Mouse (Mus musculus) lung, embryonic 15.5 days (tissue): ENCODE results near the gene Eif2s1. TPM values are rescaled to one million over a fixed set of nuclear protein-coding genes. Genes with fewer than 3 reads are reported as not detected.

Experiments
- ATAC-seq: fragments of 200-750 bp; cut with Nextera tagmentation; 2 replicates; pipeline ENCODE4 v1.8.0; 2017; ENCODE audit warnings: moderate number of reproducible peaks, borderline replicate concordance; ENCODE audit not compliant: low FRiP score, low TSS enrichment; ENCODE audit errors: extremely low read depth
- H3K27ac ChIP-seq: fragments of 300-500 bp; sonication (generic); 2 replicates; pipeline ENCODE4 v1.5.1; 2015; ENCODE audit warnings: moderate library complexity, mild to moderate bottlenecking, inconsistent platforms
- H3K27me3 ChIP-seq: fragments of 300-500 bp; sonication (generic); 2 replicates; pipeline ENCODE4 v1.6.1; 2015; ENCODE audit warnings: inconsistent platforms
- H3K36me3 ChIP-seq: fragments of 300-500 bp; sonication (generic); 2 replicates; pipeline ENCODE4 v1.6.1; 2015; ENCODE audit warnings: inconsistent platforms
- H3K4me1 ChIP-seq: fragments of 300-500 bp; sonication (generic); 2 replicates; pipeline ENCODE4 v1.6.1; 2015; ENCODE audit warnings: inconsistent platforms
- H3K4me2 ChIP-seq: fragments of 300-500 bp; sonication (generic); 2 replicates; pipeline ENCODE4 v1.6.1; 2015; ENCODE audit warnings: inconsistent platforms, mild to moderate bottlenecking, moderate library complexity
- H3K4me3 ChIP-seq: fragments of 300-500 bp; sonication (generic); 2 replicates; pipeline ENCODE4 v1.5.1; 2015; ENCODE audit warnings: mild to moderate bottlenecking, inconsistent platforms
- H3K9ac ChIP-seq: fragments of 300-500 bp; sonication (generic); 2 replicates; pipeline ENCODE4 v1.6.1; 2015; ENCODE audit warnings: inconsistent platforms
- H3K9me3 ChIP-seq: fragments of 300-500 bp; sonication (generic); 2 replicates; pipeline ENCODE4 v1.6.1; 2016; ENCODE audit warnings: inconsistent platforms
- WGBS: fragments of 180-500 bp; shearing (Covaris S2); methylation state at CpG from one replicate; pipeline ENCODE4 v1.1.7; 2015; 5-methylcytosine and 5-hydroxymethylcytosine counted together
- polyA plus RNA-seq: library from polyadenylated mRNA; unstranded; fragments of >200 nt; fragmentation: Nextera tagmentation; extraction: Ambion mirVana; gene quantifications from 2 replicates; pipeline ENCODE4 v1.2.1, GENCODE M21; 2015

The Eif2s1 gene
- polyA plus RNA-seq, 1 experiment from 2014 or later: 219 TPM

DNA sequence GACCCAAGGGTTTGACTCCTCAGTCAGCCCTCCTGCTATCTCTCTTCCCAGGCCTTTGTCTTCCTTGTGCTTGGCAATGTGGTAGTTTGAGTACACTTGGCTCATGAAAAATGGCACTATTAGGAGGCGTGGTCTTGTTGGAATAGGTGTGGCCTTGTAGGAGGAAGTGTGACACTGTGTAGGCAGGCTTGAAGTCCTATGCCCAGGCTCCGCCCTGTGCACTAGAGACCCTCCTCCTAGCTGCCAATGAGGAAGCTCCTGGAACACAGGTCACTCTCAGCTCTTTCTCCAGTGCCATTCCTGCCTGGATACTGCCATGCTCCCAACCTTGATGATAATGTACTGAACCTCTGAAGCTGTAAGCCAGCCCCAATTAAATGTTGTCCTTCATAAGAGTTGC lies 29.5 kb downstream of the Eif2s1 start:
- Histone ChIP-seq H3K27ac (no peak overlapping the region), H3K9ac (no peak overlapping the region), H3K9me3 (no peaks in the 10 kb centered on the region), H3K4me1 (0 out of 2 replicates have a peak, but pooled peaks cover 3% of the 10 kb centered on the region), H3K4me2 (no peak overlapping the region), H3K27me3 (no peaks in the 10 kb centered on the region), H3K36me3 (peaks cover 8% of the 10 kb centered on the region; the same call in 1 of the 2 replicates), H3K4me3 (no peak overlapping the region)
- ATAC-seq: no peak
- WGBS: 80% methylated on average over 2 of the region's 2 CpGs

DNA sequence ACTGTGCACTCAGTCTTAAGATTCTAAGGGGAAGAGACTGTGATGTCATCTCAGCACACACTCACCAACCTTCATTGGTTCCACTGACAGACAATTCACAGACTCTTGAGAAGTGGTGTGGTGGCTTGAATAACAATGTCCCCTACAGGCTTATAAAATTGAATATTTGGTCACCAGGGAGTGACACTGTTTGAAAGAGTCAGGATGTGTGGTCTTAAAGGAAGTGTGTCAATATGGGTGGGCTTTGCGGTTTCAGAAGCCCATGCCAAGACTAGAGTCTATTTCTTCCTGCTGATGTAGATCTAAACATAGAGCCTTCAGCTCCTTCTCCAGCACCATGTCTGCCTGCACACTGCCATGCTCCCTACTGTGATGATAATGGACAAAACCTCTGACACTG lies 36.2 kb downstream of the Eif2s1 start:
- no peak overlapping the region for H3K4me2 ChIP-seq
- no peaks in the 10 kb centered on the region for H3K27me3 ChIP-seq
- H3K27ac ChIP-seq: no peak overlapping the region
- no peak for ATAC-seq
- 89% methylated on average over 1 of the region's 1 CpGs for WGBS
- no peaks in the 10 kb centered on the region for H3K36me3 ChIP-seq
- H3K4me1 ChIP-seq: no peaks in the 10 kb centered on the region
- no peak overlapping the region for H3K9ac ChIP-seq
- H3K4me3 ChIP-seq: no peak overlapping the region
- H3K9me3 ChIP-seq: no peaks in the 10 kb centered on the region

DNA sequence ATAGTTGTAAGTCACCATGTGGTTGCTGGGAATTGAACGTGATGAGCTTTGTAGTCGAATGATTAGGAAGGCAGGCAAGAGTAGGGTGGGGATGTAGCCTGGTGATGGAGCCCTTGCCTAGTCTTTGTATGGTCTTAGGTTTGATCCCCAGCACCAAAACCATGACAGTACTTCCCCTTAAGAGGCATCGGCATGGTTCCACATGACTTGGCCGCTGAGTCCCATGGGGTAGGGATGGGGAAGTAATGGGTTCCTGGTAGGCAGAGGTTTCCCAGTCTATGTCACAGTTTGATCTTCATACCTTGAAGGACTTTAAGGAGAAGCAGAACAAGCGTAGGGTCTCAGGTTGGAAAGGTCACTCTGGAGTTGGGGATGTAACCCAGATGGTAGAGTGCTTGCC lies 39.8 kb downstream of the Eif2s1 start:
- Histone ChIP-seq H3K27ac (no peak overlapping the region), H3K4me3 (no peak overlapping the region), H3K36me3 (no peaks in the 10 kb centered on the region), H3K4me2 (no peak overlapping the region), H3K27me3 (no peaks in the 10 kb centered on the region), H3K9me3 (no peaks in the 10 kb centered on the region), H3K9ac (no peak overlapping the region), H3K4me1 (no peaks in the 10 kb centered on the region)
- ATAC-seq: no peak
- 84% methylated on average over 5 of the region's 5 CpGs for WGBS

DNA sequence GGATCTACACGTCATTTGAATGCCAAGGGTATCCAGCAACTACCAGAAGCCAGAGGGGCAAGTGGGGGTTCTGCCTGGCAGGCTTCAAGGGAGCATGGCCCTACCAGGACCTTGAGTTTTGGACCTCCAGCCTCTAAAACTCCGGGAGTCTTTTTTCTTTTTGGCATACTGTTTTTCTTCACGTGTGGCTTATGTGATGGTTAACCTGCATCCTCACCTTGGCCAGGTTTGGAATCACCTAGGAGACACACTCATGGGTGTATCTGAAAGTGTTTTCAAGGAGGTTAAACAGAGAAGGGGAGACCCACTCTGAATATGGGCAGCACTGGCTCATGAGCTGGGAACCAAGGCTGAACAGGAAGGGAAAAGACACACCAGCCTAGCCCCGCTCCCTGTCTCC lies 41.7 kb downstream of the Eif2s1 start:
- Histone ChIP-seq H3K9me3 (no peaks in the 10 kb centered on the region), H3K4me2 (no peak overlapping the region), H3K27ac (no peak overlapping the region), H3K4me3 (no peak overlapping the region), H3K36me3 (no peaks in the 10 kb centered on the region), H3K27me3 (peaks cover 11% of the 10 kb centered on the region), H3K9ac (no peak overlapping the region), H3K4me1 (0 out of 2 replicates have a peak, but pooled peaks cover 6% of the 10 kb centered on the region)
- ATAC-seq: no peak
- WGBS: 73% methylated on average over 4 of the region's 4 CpGs

DNA sequence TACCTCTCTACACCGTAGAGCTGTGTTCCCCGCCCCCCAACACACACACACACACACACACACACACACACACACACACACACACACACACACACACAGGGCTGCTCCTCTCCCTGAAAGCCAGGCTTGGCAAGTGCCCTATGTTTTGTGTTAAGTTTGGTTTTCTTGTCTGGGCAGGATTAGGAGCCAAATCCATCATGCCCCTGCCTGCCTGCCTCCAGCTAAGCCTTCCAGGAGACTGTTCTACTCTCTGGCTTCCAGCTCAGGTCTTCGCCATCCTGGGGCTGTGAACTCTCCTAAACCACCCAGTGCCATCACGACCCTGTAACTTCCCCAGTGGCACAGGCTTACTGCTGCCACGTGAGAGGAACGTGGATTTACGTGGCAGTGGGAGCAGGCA lies 42.9 kb downstream of the Eif2s1 start:
- H3K4me1 ChIP-seq: 0 out of 2 replicates have a peak, but pooled peaks cover 6% of the 10 kb centered on the region
- H3K36me3 ChIP-seq: no peaks in the 10 kb centered on the region
- H3K4me3 ChIP-seq: no peak overlapping the region
- no peak overlapping the region for H3K27ac ChIP-seq
- H3K27me3 ChIP-seq: peaks cover 11% of the 10 kb centered on the region
- ATAC-seq: no peak
- 84% methylated on average over 6 of the region's 7 CpGs for WGBS
- H3K9me3 ChIP-seq: no peaks in the 10 kb centered on the region
- H3K4me2 ChIP-seq: no peak overlapping the region
- no peak overlapping the region for H3K9ac ChIP-seq

DNA sequence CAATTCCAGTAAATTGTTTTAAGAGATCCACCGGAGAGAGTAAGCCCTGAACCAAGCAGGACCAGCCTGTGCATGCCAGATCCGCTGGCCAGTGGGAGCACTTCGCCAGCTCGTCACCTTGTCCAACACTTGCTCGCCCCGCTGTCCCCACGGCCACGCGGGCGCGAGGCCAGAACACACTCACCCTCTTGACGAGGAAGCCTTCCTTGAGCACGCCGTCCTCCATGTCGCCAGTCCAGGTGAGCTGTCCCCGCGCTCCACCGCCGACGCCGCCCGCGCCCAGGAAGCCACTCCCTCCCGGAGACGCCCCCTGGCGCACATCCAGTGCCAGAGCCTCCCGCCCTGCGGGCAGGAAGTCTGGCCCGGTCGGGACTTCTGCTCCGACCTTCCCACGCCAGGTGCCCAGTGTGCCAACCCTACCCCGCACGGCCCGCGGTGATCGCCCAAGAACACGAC lies 45.1 kb downstream of the Eif2s1 start, which contains the start of gene Plek2:
Gene Plek2 (minus strand): TSS at position 258 of the 456 bp plus-strand sequence.
- peak within 1 kb of the TSS; percentile 44 for H3K4me3 ChIP-seq
- H3K27me3 ChIP-seq: peaks cover 28% of the 10 kb centered on the region
- ATAC-seq: peak; percentile 51
- H3K36me3 ChIP-seq: no peaks in the 10 kb centered on the region
- no peaks in the 10 kb centered on the region for H3K9me3 ChIP-seq
- peaks cover 14% of the 10 kb centered on the region for H3K4me1 ChIP-seq
- H3K27ac ChIP-seq: no peak within 1 kb of the TSS
- 2% methylated on average over 38 of the region's 38 CpGs for WGBS
- peak within 1 kb of the TSS; percentile 25; the same call in 1 of the 2 replicates for H3K9ac ChIP-seq
- peak within 1 kb of the TSS; percentile 86 for H3K4me2 ChIP-seq

DNA sequence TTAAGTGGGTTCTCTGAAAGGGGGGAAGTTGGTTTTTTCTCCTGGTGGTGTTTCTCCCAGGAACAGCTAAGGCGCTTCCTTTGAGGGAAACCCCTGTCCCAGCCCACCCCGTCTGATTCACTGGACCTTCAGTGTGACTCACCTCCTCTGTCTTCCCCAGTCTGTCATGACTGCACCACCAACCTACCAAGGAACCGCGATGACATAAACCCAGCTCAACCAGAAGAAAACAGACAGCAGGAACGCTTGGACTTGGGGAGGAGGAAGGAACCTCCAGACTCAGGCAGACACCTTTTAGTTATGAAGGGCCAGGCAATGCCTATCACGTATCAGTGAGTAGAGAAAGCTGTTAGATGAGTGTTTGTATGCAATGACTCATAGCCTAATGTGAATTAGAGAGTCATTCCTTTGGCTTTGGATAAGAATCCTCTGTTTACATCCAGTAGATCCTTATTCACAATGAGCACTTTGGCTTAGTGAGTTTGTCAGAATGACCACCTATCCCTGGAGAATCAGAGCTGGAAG lies 46.5 kb downstream of the Eif2s1 start:
- ATAC-seq: no peak
- H3K27me3 ChIP-seq: peaks cover 40% of the 10 kb centered on the region
- no peaks in the 10 kb centered on the region for H3K36me3 ChIP-seq
- H3K4me2 ChIP-seq: no peak overlapping the region
- peaks cover 19% of the 10 kb centered on the region for H3K4me1 ChIP-seq
- WGBS: 56% methylated on average over 6 of the region's 6 CpGs
- no peaks in the 10 kb centered on the region for H3K9me3 ChIP-seq
- H3K9ac ChIP-seq: no peak overlapping the region
- no peak overlapping the region for H3K27ac ChIP-seq
- no peak overlapping the region for H3K4me3 ChIP-seq

DNA sequence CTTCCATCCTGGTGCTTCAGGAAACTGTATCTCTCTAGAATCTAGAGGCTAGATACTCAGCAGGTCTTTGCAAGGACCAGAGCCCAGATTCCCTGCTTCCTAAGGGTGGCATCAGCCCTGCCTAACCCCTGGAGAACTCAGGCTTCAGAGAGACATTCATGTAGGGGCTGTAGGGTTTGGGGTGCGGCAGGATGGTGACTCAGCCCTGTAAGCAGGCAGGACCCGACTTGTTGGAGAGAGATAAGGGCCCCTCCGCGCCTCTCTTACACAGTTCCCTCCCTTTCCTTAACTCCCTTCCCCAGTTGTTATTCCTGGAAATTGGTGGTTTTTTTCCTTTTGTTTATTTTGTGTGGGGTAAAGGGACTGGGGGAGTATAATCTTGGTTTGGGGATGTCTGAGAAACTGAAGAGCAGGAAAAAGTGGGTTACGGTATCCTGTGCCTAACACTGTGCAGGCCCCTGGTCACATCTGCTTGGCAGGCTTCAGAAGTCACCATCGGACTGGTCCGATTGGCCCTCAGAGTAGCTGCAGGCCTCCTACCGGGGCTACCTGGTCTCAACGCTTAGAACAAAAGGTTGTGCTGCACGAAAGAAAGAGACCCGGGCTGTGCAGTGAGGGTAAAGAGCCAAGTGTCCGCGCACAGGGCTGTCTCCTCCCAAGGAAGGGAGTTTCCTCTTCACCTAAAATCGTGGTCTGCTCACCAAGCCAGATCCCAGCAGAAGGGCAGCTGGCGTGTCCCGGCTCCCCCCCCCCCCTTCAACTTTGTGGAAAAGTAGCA lies 49.3 kb downstream of the Eif2s1 start:
- Histone ChIP-seq H3K27me3 (peaks cover 53% of the 10 kb centered on the region), H3K4me1 (peaks cover 19% of the 10 kb centered on the region), H3K4me3 (peak overlapping the region; percentile 36), H3K4me2 (peak overlapping the region; percentile 80), H3K9me3 (no peaks in the 10 kb centered on the region), H3K27ac (no peak overlapping the region), H3K9ac (peak overlapping the region; percentile 31; the same call in 1 of the 2 replicates), H3K36me3 (no peaks in the 10 kb centered on the region)
- ATAC-seq: no peak
- WGBS: 9% methylated on average over 16 of the region's 16 CpGs

DNA sequence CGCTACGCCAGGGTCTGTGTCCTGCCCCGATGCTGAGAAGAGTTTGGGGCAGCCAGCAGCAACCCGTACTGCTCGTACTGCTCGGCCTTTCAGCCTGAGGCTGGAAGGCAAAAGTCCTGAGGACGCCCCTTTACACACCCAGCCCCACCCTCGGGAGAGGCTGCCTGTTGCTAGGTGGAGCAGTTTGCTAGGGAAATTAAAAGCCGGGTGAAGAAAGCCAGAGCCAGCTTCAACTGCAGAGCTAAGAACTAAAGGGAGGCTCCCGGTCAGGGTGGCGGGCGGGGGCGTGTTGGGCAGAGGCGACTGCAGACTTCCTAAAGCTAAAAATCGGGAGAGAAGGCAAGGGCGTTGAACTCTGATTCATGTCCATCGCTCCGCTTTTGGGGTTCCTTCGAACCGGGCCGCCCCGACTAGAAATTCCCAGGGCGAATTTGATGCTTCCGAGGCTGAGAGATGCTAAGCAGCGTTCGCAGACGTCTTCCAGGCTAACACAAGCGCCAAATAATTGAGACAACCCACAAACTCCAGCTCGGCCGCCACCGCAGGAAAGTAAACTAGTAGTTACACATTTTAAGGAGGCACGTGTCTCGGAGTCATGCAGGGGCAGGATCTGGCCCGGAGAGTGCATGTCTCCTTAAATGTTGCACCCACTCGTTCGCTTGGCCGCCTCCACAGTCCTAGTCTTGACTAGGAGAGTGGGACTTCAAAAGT lies 50.2 kb downstream of the Eif2s1 start:
- Histone ChIP-seq H3K9ac (peak overlapping the region; percentile 31), H3K27ac (no peak overlapping the region), H3K4me3 (peak overlapping the region; percentile 36), H3K9me3 (no peaks in the 10 kb centered on the region), H3K27me3 (peaks cover 50% of the 10 kb centered on the region), H3K4me2 (peak overlapping the region; percentile 80), H3K4me1 (peaks cover 16% of the 10 kb centered on the region), H3K36me3 (no peaks in the 10 kb centered on the region)
- ATAC-seq: peak; percentile 41; the same call in 1 of the 2 replicates
- WGBS: under 1% methylated on average over 37 of the region's 37 CpGs

DNA sequence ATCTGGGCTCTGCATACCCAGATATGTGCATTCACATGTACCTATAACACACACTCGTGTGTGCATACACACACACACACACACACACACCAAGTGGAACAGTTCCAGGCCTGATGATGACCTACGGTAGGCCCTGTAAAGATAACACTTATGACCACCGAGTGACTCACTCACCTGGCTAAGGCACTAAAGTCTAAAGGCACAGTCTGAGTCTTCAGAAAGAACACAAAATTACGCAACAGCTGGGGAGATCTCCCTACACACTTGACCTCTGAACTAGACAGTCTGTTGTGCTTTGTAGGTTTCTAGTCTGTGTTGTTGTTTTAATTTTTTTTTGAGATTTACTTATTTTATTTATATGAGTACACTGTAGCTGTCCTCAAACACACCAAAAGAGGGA lies 52.8 kb downstream of the Eif2s1 start:
- no peak overlapping the region for H3K4me3 ChIP-seq
- H3K4me2 ChIP-seq: no peak overlapping the region
- no peaks in the 10 kb centered on the region for H3K9me3 ChIP-seq
- peaks cover 42% of the 10 kb centered on the region for H3K27me3 ChIP-seq
- no peaks in the 10 kb centered on the region for H3K36me3 ChIP-seq
- 83% methylated on average over 4 of the region's 4 CpGs for WGBS
- H3K27ac ChIP-seq: no peak overlapping the region
- H3K9ac ChIP-seq: no peak overlapping the region
- H3K4me1 ChIP-seq: peaks cover 24% of the 10 kb centered on the region
- ATAC-seq: no peak

DNA sequence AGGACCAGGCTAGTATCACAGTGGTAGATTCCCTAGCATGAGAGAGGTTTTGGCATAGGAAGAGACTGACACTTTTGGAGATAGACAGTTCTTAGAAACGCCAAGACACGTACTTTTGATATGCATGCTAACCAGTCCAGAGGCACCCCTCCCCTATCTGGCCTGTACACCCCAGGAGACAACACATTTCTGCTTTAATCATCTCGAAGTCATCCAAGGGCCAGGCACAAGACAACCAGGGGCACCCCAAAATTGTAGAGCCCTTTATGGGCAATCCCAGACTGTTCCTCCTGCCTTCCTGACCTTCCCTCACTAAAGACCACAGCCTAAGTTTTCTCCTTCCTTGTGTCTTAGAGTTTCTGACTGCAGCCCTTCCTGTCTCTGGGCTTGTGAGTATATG lies 53.9 kb downstream of the Eif2s1 start:
- H3K4me1 ChIP-seq: peaks cover 24% of the 10 kb centered on the region
- 58% methylated on average over 3 of the region's 3 CpGs for WGBS
- no peaks in the 10 kb centered on the region for H3K9me3 ChIP-seq
- no peak overlapping the region for H3K4me3 ChIP-seq
- H3K27ac ChIP-seq: no peak overlapping the region
- H3K4me2 ChIP-seq: no peak overlapping the region
- H3K9ac ChIP-seq: no peak overlapping the region
- H3K27me3 ChIP-seq: peaks cover 37% of the 10 kb centered on the region
- H3K36me3 ChIP-seq: no peaks in the 10 kb centered on the region
- ATAC-seq: no peak

DNA sequence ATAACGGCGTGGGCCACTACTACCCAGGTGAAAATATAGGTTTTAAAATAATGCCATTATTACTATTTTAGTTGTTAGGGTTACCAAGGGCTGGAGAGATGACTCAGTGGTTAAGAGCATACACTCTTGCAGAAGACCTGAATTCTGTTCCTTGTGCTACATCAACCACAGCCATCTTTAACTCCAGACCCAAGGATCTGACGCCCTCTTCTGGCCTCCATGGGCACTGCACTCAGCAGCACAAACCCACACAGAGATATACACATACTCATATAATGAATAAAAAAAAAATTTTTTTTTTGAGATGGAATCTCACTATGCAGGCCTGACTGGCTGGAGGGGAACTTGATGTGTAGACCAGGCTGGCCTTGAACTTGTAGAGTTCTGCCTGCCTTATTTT lies 54.7 kb downstream of the Eif2s1 start:
- Histone ChIP-seq H3K27me3 (peaks cover 30% of the 10 kb centered on the region), H3K9me3 (no peaks in the 10 kb centered on the region), H3K4me3 (no peak overlapping the region), H3K4me2 (no peak overlapping the region), H3K9ac (no peak overlapping the region), H3K27ac (no peak overlapping the region), H3K36me3 (no peaks in the 10 kb centered on the region), H3K4me1 (peaks cover 22% of the 10 kb centered on the region)
- WGBS: 76% methylated on average over 3 of the region's 3 CpGs
- no peak for ATAC-seq
